1 mouse cellular context compared by ENCODE assay signal in the genomic region with DNA sequence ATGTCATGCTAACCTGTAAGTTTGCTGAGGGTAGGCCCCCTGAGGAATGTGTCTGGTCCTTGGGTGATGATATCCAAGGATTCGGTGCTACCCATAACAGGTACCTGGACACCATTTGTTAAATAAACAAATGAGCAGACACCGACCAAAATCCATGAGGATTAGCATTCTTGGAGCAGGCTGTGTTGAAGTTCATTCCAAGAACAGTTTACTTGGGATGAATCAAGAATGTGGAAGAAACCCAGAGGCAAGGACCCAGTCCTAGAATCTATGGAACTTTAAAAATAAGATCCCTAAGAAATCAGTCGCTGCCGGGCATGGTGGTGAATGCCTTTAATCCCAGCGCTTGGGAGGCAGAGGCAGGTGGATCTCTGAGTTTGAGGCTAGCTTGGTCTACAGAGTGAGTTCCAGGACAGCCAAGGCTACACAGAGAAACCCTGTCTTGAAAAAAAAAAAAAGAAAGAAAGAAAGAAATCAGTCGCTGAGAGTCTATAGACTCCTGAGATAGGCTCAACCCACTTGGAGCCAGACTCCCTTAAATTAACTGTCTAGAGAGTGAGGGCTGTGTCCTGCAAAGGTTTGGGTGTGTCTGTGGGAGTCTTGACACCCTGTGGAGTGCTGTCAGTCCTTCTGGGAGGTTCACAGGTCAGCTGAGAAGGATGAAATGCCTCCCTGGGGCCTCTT.
A peak's percentile ranks its signal among the peaks of the same experiment; 100 is the strongest.
TF ChIP-seq lines count a peak whose summit lies in the region.

No protein-coding gene starts in this region.

TF ChIP-seq in MEL, 35 proteins besides CTCF, POLR2A, EP300 and RAD21 (continued from another document):
- TF ChIP-seq MAX (IDR thresholded peaks at IDR 0.05; ENCODE audit: low read length): 0 out of 2 replicates have a peak, but pooled peaks have one; percentile 33
- no peak for TF ChIP-seq ZKSCAN1 (IDR thresholded peaks at IDR 0.05; ENCODE audit: low read depth, low read length)
- TF ChIP-seq ZC3H11A (IDR thresholded peaks at IDR 0.05; ENCODE audit: low read depth, low read length): no peak
- no peak for TF ChIP-seq HCFC1 (IDR thresholded peaks at IDR 0.05; ENCODE audit: low read depth, low read length)
- TF ChIP-seq ETS1 (IDR thresholded peaks at IDR 0.05; ENCODE audit: low read depth, low read length): no peak
- no peak for TF ChIP-seq RCOR1 (IDR thresholded peaks at IDR 0.05; ENCODE audit: low read depth, low read length)
- 0 out of 2 replicates have a peak, but pooled peaks have one; percentile 5 for TF ChIP-seq TCF12 (IDR thresholded peaks at IDR 0.05; ENCODE audit: low read depth, low read length)
- no peak for TF ChIP-seq BHLHE40 (IDR thresholded peaks at IDR 0.05; ENCODE audit: borderline replicate concordance, low read depth, low read length)
- peak; percentile 94; the same call in 1 of the 2 replicates for TF ChIP-seq CHD1 (IDR thresholded peaks at IDR 0.05; ENCODE audit: low read depth, low read length)
TF ChIP-seq in MEL: peak in this region for 4.
